Mouse (Mus musculus) embryonic facial prominence, embryonic 15.5 days (tissue): ENCODE measurements around the gene Rsg1. TPM values are rescaled to one million over a fixed set of nuclear protein-coding genes. Genes with fewer than 3 reads are reported as not detected.

Experiments used
- ATAC-seq: fragments of 200-750 bp; cut with Nextera tagmentation; 2 replicates; pipeline ENCODE4 v1.8.0; 2017; ENCODE audit warnings: low read depth, moderate TSS enrichment; ENCODE audit not compliant: insufficient number of reproducible peaks, low FRiP score, low TSS enrichment
- H3K27ac ChIP-seq: fragments of 300-500 bp; sonication (generic); replicated peaks from 2 replicates; pipeline ENCODE4 v1.5.1; 2015; ENCODE audit warnings: mild to moderate bottlenecking, inconsistent platforms
- H3K27me3 ChIP-seq: fragments of 300-500 bp; sonication (generic); 2 replicates; pipeline ENCODE4 v1.6.1; 2015; ENCODE audit warnings: inconsistent platforms
- H3K36me3 ChIP-seq: fragments of 300-500 bp; sonication (generic); 2 replicates; pipeline ENCODE4 v1.6.1; 2015; ENCODE audit warnings: mild to moderate bottlenecking, inconsistent platforms
- H3K4me1 ChIP-seq: fragments of 300-500 bp; sonication (generic); 2 replicates; pipeline ENCODE4 v1.6.1; 2015; ENCODE audit warnings: inconsistent platforms
- H3K4me2 ChIP-seq: fragments of 300-500 bp; sonication (generic); replicated peaks from 2 replicates; pipeline ENCODE4 v1.6.1; 2015; ENCODE audit warnings: mild to moderate bottlenecking, inconsistent platforms
- H3K4me3 ChIP-seq: fragments of 300-500 bp; sonication (generic); replicated peaks from 2 replicates; pipeline ENCODE4 v1.5.1; 2015; ENCODE audit warnings: mild to moderate bottlenecking, inconsistent platforms
- H3K9ac ChIP-seq: fragments of 300-500 bp; sonication (generic); 2 replicates; pipeline ENCODE4 v1.6.1; 2015; ENCODE audit warnings: inconsistent platforms
- H3K9me3 ChIP-seq: fragments of 300-500 bp; sonication (generic); replicated peaks from 2 replicates; pipeline ENCODE4 v1.6.1; 2016; ENCODE audit warnings: inconsistent platforms
- WGBS: fragments of 180-500 bp; shearing (Covaris S2); methylation state at CpG from one replicate; pipeline ENCODE4 v1.1.7; 2015; 5-methylcytosine and 5-hydroxymethylcytosine counted together
- polyA plus RNA-seq: library from polyadenylated mRNA; unstranded; fragments of >200 nt; fragmentation: Nextera tagmentation; extraction: Ambion mirVana; gene quantifications from 2 replicates; pipeline ENCODE4 v1.2.1, GENCODE M21; 2015

Rsg1 gene
- polyA plus RNA-seq, 1 experiment from 2014 or later = 8.1 TPM

- H3K9me3 ChIP-seq = no peaks in the 10 kb centered on the region
- ATAC-seq = no peak
- H3K36me3 ChIP-seq = peaks cover 32% of the 10 kb centered on the region
- WGBS = 36% methylated on average over 9 of the region's 9 CpGs
- peaks cover 17% of the 10 kb centered on the region for H3K4me1 ChIP-seq
- no peak overlapping the region for H3K4me3 ChIP-seq
- H3K27ac ChIP-seq = peak overlapping the region; percentile 69
- no peaks in the 10 kb centered on the region for H3K27me3 ChIP-seq
- H3K9ac ChIP-seq = no peak overlapping the region
- no peak overlapping the region for H3K4me2 ChIP-seq
Observed at GRCm38 (mm10) chr4:141186923-141187836, 26.6 kb upstream of the Rsg1 start.

GRCm38 (mm10) chr4:141191294-141191693, 22.5 kb upstream of the Rsg1 start:
- Histone ChIP-seq H3K4me3 (no peak overlapping the region), H3K4me1 (peaks cover 12% of the 10 kb centered on the region), H3K27ac (no peak overlapping the region), H3K27me3 (no peaks in the 10 kb centered on the region), H3K4me2 (no peak overlapping the region), H3K36me3 (peaks cover 42% of the 10 kb centered on the region), H3K9ac (no peak overlapping the region), H3K9me3 (no peaks in the 10 kb centered on the region)
- WGBS = 90% methylated on average over 7 of the region's 7 CpGs
- ATAC-seq = no peak

DNA sequence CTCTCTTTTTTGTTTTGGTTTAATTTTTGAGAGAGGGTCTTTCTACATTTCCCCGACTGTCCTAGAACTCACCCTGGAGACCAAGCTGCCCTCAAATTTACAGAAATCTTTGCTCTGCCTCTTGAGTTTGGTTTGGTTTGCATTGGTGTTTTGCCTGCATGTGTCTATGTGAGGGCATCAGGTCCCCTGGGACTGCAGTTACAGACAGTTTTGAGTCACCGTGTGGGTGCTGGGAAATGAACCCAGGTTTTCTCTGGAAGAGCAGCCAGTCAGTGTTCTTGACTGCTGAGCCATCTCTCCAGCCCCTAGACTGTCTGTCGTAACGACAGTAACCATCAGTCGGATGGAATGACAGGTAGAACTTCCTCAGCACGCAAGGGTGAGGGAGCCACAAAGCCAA, 19.2 kb upstream of the Rsg1 start:
- H3K4me1 ChIP-seq = no peaks in the 10 kb centered on the region
- H3K4me2 ChIP-seq = no peak overlapping the region
- no peak overlapping the region for H3K9ac ChIP-seq
- no peak for ATAC-seq
- H3K27ac ChIP-seq = no peak overlapping the region
- peaks cover 69% of the 10 kb centered on the region for H3K36me3 ChIP-seq
- H3K4me3 ChIP-seq = no peak overlapping the region
- no peaks in the 10 kb centered on the region for H3K27me3 ChIP-seq
- no peaks in the 10 kb centered on the region for H3K9me3 ChIP-seq
- 91% methylated on average over 6 of the region's 6 CpGs for WGBS

DNA sequence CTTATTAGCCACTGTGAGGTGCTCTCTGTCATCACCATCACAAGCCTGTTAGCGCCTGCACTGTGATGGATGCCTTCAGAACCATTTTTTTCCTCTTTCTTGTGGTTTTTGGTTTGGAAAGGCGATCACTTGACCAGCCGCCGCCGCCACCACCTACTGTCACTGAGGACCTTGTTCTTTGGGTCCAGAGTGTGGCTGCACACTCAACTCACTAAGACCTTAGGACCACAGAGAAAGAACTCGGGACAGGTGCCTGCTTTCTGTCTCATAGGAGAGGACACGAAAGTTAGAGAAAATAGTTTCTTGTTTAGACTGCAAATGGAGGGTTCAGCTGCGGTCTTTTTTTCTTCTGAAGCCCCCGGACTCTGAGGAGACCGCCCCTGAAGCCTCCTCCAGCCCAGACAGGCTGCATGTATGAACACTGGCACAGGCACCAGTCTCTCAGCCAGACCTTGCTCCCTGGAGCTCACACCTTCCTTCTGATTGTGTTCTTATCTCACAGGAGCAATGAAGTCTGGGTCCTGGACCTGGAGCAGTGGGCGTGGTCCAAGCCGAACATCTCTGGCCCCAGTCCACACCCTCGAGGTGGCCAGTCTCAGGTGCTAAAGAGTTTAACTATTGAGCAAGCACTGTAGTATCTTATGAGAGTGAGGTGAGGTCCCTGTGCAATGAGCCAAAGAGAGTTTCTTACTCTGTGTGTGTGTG, 16.6 kb upstream of the Rsg1 start:
- H3K9ac ChIP-seq = no peak overlapping the region
- H3K4me3 ChIP-seq = no peak overlapping the region
- H3K27ac ChIP-seq = no peak overlapping the region
- WGBS = 94% methylated on average over 13 of the region's 13 CpGs
- no peak overlapping the region for H3K4me2 ChIP-seq
- no peak for ATAC-seq
- H3K4me1 ChIP-seq = no peaks in the 10 kb centered on the region
- no peaks in the 10 kb centered on the region for H3K27me3 ChIP-seq
- no peaks in the 10 kb centered on the region for H3K9me3 ChIP-seq
- H3K36me3 ChIP-seq = peaks cover 77% of the 10 kb centered on the region

DNA sequence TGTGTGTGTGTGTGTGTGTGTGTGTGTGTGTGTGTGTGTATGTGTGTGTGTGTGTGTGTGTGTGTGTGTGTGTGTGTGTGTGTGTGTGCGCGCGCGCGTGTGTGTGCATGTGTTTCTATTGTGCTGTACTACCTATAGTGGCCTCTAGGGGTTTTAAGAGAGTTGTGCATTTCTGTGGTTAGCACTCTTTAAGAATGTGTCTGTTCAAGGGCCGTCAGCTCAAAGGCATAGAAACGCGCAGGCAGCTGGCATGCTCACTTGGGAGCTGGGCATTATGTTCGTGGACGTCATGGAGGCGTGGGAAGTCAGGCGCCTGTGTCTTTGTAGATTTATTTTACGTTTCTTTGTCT, 16.1 kb upstream of the Rsg1 start:
- H3K27me3 ChIP-seq = no peaks in the 10 kb centered on the region
- H3K9me3 ChIP-seq = no peaks in the 10 kb centered on the region
- H3K4me2 ChIP-seq = no peak overlapping the region
- WGBS = 96% methylated on average over 13 of the region's 13 CpGs
- peaks cover 73% of the 10 kb centered on the region for H3K36me3 ChIP-seq
- ATAC-seq = no peak
- no peak overlapping the region for H3K9ac ChIP-seq
- no peak overlapping the region for H3K4me3 ChIP-seq
- H3K4me1 ChIP-seq = no peaks in the 10 kb centered on the region
- H3K27ac ChIP-seq = no peak overlapping the region

DNA sequence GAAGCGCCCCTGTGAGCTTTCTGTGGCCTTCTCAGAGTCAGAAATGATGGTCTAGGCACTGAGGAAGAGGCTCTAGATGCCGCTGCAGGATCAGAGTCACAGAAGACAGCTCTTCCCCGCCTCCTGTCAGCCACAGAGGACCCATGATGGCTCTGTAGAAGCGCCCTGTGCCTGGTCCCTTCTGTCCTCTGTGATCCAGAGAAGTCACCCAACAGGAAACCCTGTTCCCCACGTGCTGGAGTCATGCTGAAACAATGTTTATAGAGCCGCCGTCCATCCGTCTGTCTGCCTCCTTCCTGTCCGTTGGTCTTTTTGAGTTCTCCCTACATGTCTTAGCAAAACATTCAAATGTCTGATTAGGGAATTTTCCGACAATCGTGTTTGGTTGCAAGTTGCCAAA, 12.8 kb upstream of the Rsg1 start:
- 77% methylated on average over 11 of the region's 11 CpGs for WGBS
- Histone ChIP-seq H3K4me2 (no peak overlapping the region), H3K27ac (0 out of 2 replicates have a peak overlapping the region, but pooled peaks have one; percentile 28), H3K9me3 (no peaks in the 10 kb centered on the region), H3K4me3 (no peak overlapping the region), H3K36me3 (peaks cover 57% of the 10 kb centered on the region), H3K27me3 (no peaks in the 10 kb centered on the region), H3K9ac (no peak overlapping the region), H3K4me1 (peaks cover 6% of the 10 kb centered on the region; the same call in 1 of the 2 replicates)
- ATAC-seq = no peak

- Histone ChIP-seq H3K4me3 (no peak overlapping the region), H3K9ac (no peak overlapping the region), H3K4me2 (no peak overlapping the region), H3K9me3 (no peaks in the 10 kb centered on the region), H3K27ac (no peak overlapping the region), H3K4me1 (peaks cover 6% of the 10 kb centered on the region; the same call in 1 of the 2 replicates), H3K27me3 (no peaks in the 10 kb centered on the region), H3K36me3 (peaks cover 46% of the 10 kb centered on the region)
- ATAC-seq = no peak
- 83% methylated on average over 6 of the region's 6 CpGs for WGBS
Observed at GRCm38 (mm10) chr4:141202192-141202591, 11.6 kb upstream of the Rsg1 start.

GRCm38 (mm10) chr4:141204580-141205061, 9.1 kb upstream of the Rsg1 start:
- Histone ChIP-seq H3K27ac (peak overlapping the region; percentile 65), H3K4me1 (peaks cover 6% of the 10 kb centered on the region; the same call in 1 of the 2 replicates), H3K9ac (no peak overlapping the region), H3K4me3 (no peak overlapping the region), H3K36me3 (peaks cover 26% of the 10 kb centered on the region), H3K9me3 (no peaks in the 10 kb centered on the region), H3K27me3 (no peaks in the 10 kb centered on the region), H3K4me2 (no peak overlapping the region)
- WGBS = 72% methylated on average over 4 of the region's 4 CpGs
- peak; percentile 56; the same call in 1 of the 2 replicates for ATAC-seq

GRCm38 (mm10) chr4:141207081-141207480, 6.7 kb upstream of the Rsg1 start:
- Histone ChIP-seq H3K9me3 (no peaks in the 10 kb centered on the region), H3K4me2 (no peak overlapping the region), H3K9ac (no peak overlapping the region), H3K27ac (no peak overlapping the region), H3K4me3 (no peak overlapping the region), H3K36me3 (peaks cover 1% of the 10 kb centered on the region; the same call in 1 of the 2 replicates), H3K27me3 (no peaks in the 10 kb centered on the region), H3K4me1 (peaks cover 11% of the 10 kb centered on the region; the same call in 1 of the 2 replicates)
- WGBS = 88% methylated on average over 5 of the region's 5 CpGs
- no peak for ATAC-seq

- Histone ChIP-seq H3K4me3 (peak overlapping the region; percentile 38), H3K9me3 (no peaks in the 10 kb centered on the region), H3K9ac (no peak overlapping the region), H3K4me1 (peaks cover 19% of the 10 kb centered on the region), H3K36me3 (no peaks in the 10 kb centered on the region), H3K27ac (peak overlapping the region; percentile 82), H3K27me3 (no peaks in the 10 kb centered on the region), H3K4me2 (peak overlapping the region; percentile 44)
- ATAC-seq = 0 out of 2 replicates have a peak, but pooled peaks have one; percentile 20
- WGBS = 66% methylated on average over 14 of the region's 14 CpGs
Observed at GRCm38 (mm10) chr4:141210524-141211219, 3.1 kb upstream of the Rsg1 start.

DNA sequence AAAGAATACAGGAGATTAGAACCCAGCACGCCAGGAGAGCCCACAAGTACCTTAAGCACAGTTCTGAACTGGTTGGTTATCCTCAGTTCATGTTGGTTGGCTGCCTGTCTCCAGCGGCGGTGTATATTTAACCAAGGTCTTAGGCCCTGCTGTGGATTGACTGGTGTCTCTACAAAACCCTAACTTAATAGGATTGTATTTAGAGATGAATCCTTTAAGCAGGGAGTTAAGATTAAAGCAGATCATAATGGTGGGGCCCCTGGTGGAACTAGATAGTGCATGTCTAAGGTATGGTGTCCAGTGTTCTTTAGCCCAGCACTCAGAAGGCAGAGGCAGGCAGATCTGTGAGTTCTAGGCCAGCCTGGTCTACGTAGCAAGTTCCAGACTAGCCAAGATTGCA, 2.1 kb upstream of the Rsg1 start:
- Histone ChIP-seq H3K27me3 (no peaks in the 10 kb centered on the region), H3K9me3 (no peaks in the 10 kb centered on the region), H3K9ac (no peak overlapping the region), H3K27ac (no peak overlapping the region), H3K4me1 (peaks cover 19% of the 10 kb centered on the region), H3K36me3 (no peaks in the 10 kb centered on the region), H3K4me3 (no peak overlapping the region), H3K4me2 (no peak overlapping the region)
- 91% methylated on average over 4 of the region's 4 CpGs for WGBS
- no peak for ATAC-seq
